24 mouse cellular contexts compared by ENCODE assay signal in the genomic region with DNA sequence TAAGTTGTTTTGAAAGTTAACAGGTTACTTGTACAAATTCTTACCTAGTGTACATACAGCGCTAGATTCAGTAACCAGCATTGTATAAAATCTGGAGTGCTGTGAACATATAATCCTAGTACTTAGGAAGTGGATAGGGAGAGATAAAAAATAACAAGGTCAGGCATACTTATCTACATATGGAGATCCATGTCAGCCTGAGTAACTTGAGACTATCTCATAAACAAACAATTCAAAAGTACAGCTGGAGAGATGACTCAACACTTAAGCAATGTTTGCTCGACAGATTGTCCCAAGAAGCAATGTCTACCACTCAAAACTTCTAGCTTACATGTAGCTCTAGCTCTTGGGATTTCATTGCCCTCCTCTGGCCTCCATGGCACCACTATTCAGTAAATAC.
"Had no signal": no experiment of that assay in that cellular context is flagged by ENCODE, and none has a peak within 500 bp of the region (broad histone marks: within the 10 kb centered on the region; RNA-seq: fewer than 3 reads in every experiment).

No protein-coding gene starts in this region.

- ATAC-seq: hindbrain, postnatal 0 days; liver, embryonic 12.5 days had no signal

- H3K9me3 ChIP-seq: heart, embryonic 13.5 days; heart, embryonic 15.5 days; hindbrain, embryonic 13.5 days; hindbrain, embryonic 15.5 days; limb, embryonic 13.5 days; limb, embryonic 15.5 days; liver, embryonic 12.5 days had no signal

- DNase-seq: gastrocnemius, adult 2 months; gastrocnemius, postnatal 10 days; gastrocnemius, postnatal 36 days; heart, adult 11 months; heart, adult 2 months; heart, postnatal 14 days; heart, postnatal 36 days; kidney, adult 18-20 months; kidney, adult 8-10 months; kidney, postnatal 14 days; kidney, postnatal 4 days; left cerebral cortex, postnatal 4 days had no signal

- H3K4me1 ChIP-seq: heart, embryonic 13.5 days; heart, embryonic 15.5 days; hindbrain, embryonic 13.5 days; hindbrain, embryonic 15.5 days; limb, embryonic 13.5 days; limb, embryonic 15.5 days; liver, embryonic 12.5 days had no signal

- H3K4me3 ChIP-seq: gastrocnemius, adult 2 months; heart, adult 2 months; heart, embryonic 13.5 days; heart, embryonic 15.5 days; hindbrain, embryonic 13.5 days; hindbrain, embryonic 15.5 days; layer of hippocampus, adult 2 months; left cerebral cortex, adult 2 months; limb, embryonic 13.5 days; limb, embryonic 15.5 days; liver, embryonic 12.5 days had no signal

- H3K27me3 ChIP-seq: heart, embryonic 13.5 days; heart, embryonic 15.5 days; hindbrain, embryonic 13.5 days; hindbrain, embryonic 15.5 days; limb, embryonic 13.5 days; limb, embryonic 15.5 days; liver, embryonic 12.5 days had no signal

- H3K4me2 ChIP-seq: heart, embryonic 11.5 days; heart, embryonic 13.5 days; heart, embryonic 15.5 days; hindbrain, embryonic 13.5 days; hindbrain, embryonic 15.5 days; limb, embryonic 13.5 days; limb, embryonic 15.5 days; liver, embryonic 12.5 days had no signal

- H3K27ac ChIP-seq: gastrocnemius, adult 2 months; heart, adult 2 months; heart, embryonic 13.5 days; heart, embryonic 15.5 days; hindbrain, embryonic 13.5 days; hindbrain, embryonic 15.5 days; hindbrain, postnatal 0 days; layer of hippocampus, adult 2 months; left cerebral cortex, adult 2 months; limb, embryonic 13.5 days; limb, embryonic 15.5 days; liver, embryonic 12.5 days; liver, embryonic 14.5 days had no signal

- H3K36me3 ChIP-seq: heart, embryonic 13.5 days; heart, embryonic 15.5 days; hindbrain, embryonic 13.5 days; hindbrain, embryonic 15.5 days; limb, embryonic 13.5 days; limb, embryonic 15.5 days; liver, embryonic 12.5 days had no signal

- H3K9ac ChIP-seq: heart, embryonic 13.5 days; heart, embryonic 15.5 days; hindbrain, embryonic 13.5 days; hindbrain, embryonic 15.5 days; limb, embryonic 13.5 days; limb, embryonic 15.5 days; liver, embryonic 12.5 days; liver, embryonic 14.5 days had no signal
